Mouse (Mus musculus): ENCODE results near the gene Ehd2. TPM values are rescaled to one million over a fixed set of nuclear protein-coding genes. Genes with fewer than 3 reads are reported as not detected.

Ehd2 gene
- polyA plus RNA-seq, 1 experiment from 2014 or later = 16.3 TPM

- 47% methylated on average over 3 of the region's 3 CpGs for WGBS (ENCODE audit: insufficient replicate concordance)
- H3K36me3 ChIP-seq (ENCODE audit: control insufficient read depth, insufficient read depth, low read length) = peaks cover 2% of the 10 kb centered on the region; the same call in 1 of the 2 replicates
- H3K9ac ChIP-seq (ENCODE audit: low read depth, low read length) = no peak overlapping the region
- no peaks in the 10 kb centered on the region; the same call in 1 of the 2 replicates for H3K4me1 ChIP-seq (ENCODE audit: control insufficient read depth, insufficient read depth, low read length)
- ATAC-seq (replicated peaks; ENCODE audit: insufficient number of reproducible peaks, low FRiP score, low TSS enrichment) = no peak
- H3K4me3 ChIP-seq (ENCODE audit: low read depth, low read length) = no peak overlapping the region
- H3K9me3 ChIP-seq (replicated peaks; ENCODE audit: control insufficient read depth, low read length) = no peaks in the 10 kb centered on the region
- no peak overlapping the region for H3K27ac ChIP-seq (ENCODE audit: low read depth, low read length)
- no peaks in the 10 kb centered on the region for H3K27me3 ChIP-seq (ENCODE audit: control insufficient read depth, insufficient read depth, low read length)
- H3K4me2 ChIP-seq = no peak overlapping the region
Observed at GRCm38 (mm10) chr7:15931635-15932034, 35.7 kb downstream of the Ehd2 start.

DNA sequence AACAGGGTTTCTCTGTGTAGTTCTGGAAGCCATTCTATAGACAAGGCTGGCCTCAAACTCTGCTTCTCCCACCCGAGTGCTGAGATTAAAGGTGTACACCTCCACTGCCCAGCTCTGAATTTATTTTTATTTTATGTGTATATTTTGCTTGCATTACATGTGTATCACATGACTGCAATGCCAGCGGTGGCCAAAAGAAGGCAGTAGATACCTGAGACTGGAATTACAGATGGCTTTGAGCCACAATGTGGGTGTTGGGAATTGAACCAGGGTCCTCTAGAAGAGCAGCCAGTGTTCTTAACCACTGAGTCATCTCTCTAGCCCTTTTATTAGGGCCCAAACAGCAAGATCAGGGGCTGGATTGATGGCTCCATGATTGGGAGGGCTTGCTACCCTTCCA is 36.8 kb downstream of the Ehd2 start:
- H3K4me2 ChIP-seq = no peak overlapping the region
- no peaks in the 10 kb centered on the region; the same call in 1 of the 2 replicates for H3K4me1 ChIP-seq (ENCODE audit: control insufficient read depth, insufficient read depth, low read length)
- WGBS (ENCODE audit: insufficient replicate concordance) = 56% methylated on average over 2 of the region's 2 CpGs
- no peaks in the 10 kb centered on the region for H3K27me3 ChIP-seq (ENCODE audit: control insufficient read depth, insufficient read depth, low read length)
- no peak overlapping the region for H3K4me3 ChIP-seq (ENCODE audit: low read depth, low read length)
- H3K27ac ChIP-seq (ENCODE audit: low read depth, low read length) = no peak overlapping the region
- ATAC-seq (replicated peaks; ENCODE audit: insufficient number of reproducible peaks, low FRiP score, low TSS enrichment) = no peak
- no peak overlapping the region for H3K9ac ChIP-seq (ENCODE audit: low read depth, low read length)
- H3K36me3 ChIP-seq (ENCODE audit: control insufficient read depth, insufficient read depth, low read length) = peaks cover 2% of the 10 kb centered on the region; the same call in 1 of the 2 replicates
- H3K9me3 ChIP-seq (replicated peaks; ENCODE audit: control insufficient read depth, low read length) = no peaks in the 10 kb centered on the region

GRCm38 (mm10) chr7:15929910-15930309 is 37.5 kb downstream of the Ehd2 start:
- Histone ChIP-seq H3K4me1 (ENCODE audit: control insufficient read depth, insufficient read depth, low read length) (no peaks in the 10 kb centered on the region; the same call in 1 of the 2 replicates), H3K4me2 (no peak overlapping the region), H3K4me3 (ENCODE audit: low read depth, low read length) (no peak overlapping the region), H3K9ac (ENCODE audit: low read depth, low read length) (no peak overlapping the region), H3K27me3 (ENCODE audit: control insufficient read depth, insufficient read depth, low read length) (no peaks in the 10 kb centered on the region), H3K36me3 (ENCODE audit: control insufficient read depth, insufficient read depth, low read length) (no peaks in the 10 kb centered on the region; the same call in 1 of the 2 replicates), H3K9me3 (replicated peaks; ENCODE audit: control insufficient read depth, low read length) (no peaks in the 10 kb centered on the region), H3K27ac (ENCODE audit: low read depth, low read length) (no peak overlapping the region)
- 29% methylated on average over 4 of the region's 4 CpGs for WGBS (ENCODE audit: insufficient replicate concordance)
- peak; percentile 47; the same call in 1 of the 2 replicates for ATAC-seq (replicated peaks; ENCODE audit: insufficient number of reproducible peaks, low FRiP score, low TSS enrichment)

DNA sequence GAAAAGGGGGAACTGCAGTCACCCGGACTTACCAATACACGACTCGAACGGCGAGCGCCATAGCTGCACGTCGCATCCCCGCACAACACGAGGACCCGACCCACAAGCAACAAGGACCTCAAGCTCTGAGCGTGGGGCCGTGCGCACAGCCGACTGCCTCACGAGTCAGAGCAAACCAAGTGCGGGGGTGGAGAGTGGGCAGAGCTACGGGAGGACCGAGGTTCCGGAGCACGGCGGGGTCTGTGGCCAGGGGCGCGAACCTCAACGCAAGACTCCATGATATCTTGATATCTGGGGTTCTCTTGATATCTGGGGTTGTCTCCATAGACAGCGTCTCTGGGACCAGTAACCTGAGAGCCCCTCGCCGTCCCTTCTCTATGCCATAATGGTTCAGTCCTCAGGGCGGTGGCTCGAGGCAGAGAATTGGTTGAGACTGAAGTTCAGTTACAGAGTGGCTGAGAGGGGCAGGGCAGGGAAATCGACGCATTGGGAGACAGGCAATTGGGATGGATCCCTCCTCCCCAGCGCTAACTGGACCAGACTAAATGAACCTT is 45.1 kb downstream of the Ehd2 start, which contains the start of gene Selenow:
Gene Selenow (minus strand): TSS at position 183 of the 554 bp plus-strand sequence.
- H3K4me2 ChIP-seq = peak within 1 kb of the TSS; percentile 87
- ATAC-seq (replicated peaks; ENCODE audit: insufficient number of reproducible peaks, low FRiP score, low TSS enrichment) = peak; percentile 91
- WGBS (ENCODE audit: insufficient replicate concordance) = under 1% methylated on average over 33 of the region's 33 CpGs

DNA sequence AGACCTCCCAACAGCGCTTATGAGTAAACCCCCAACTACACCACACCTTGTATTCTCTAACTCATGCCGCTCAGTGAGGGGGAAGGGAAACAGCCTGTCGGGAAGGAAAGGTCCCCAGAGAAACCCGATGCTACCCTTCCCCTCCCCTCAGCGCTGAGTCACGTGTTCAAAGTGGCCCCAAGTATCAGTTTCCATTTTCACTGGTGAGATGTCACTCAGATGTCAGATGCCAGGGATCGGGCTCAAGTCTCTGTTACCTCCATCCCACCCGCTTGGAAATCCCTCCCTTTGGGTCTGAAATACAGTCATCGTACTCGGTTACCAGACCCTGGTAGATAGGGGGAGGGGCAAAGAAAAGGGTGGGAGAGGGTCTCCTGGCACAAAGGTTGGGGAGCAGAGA is 45.6 kb downstream of the Ehd2 start:
- peak overlapping the region; percentile 81 for H3K27ac ChIP-seq (ENCODE audit: low read depth, low read length)
- H3K27me3 ChIP-seq (ENCODE audit: control insufficient read depth, insufficient read depth, low read length) = no peaks in the 10 kb centered on the region
- H3K4me3 ChIP-seq (ENCODE audit: low read depth, low read length) = peak overlapping the region; percentile 81
- H3K9me3 ChIP-seq (replicated peaks; ENCODE audit: control insufficient read depth, low read length) = no peaks in the 10 kb centered on the region
- H3K4me2 ChIP-seq = peak overlapping the region; percentile 87
- H3K36me3 ChIP-seq (ENCODE audit: control insufficient read depth, insufficient read depth, low read length) = peaks cover 23% of the 10 kb centered on the region
- H3K4me1 ChIP-seq (ENCODE audit: control insufficient read depth, insufficient read depth, low read length) = peaks cover 14% of the 10 kb centered on the region
- ATAC-seq (replicated peaks; ENCODE audit: insufficient number of reproducible peaks, low FRiP score, low TSS enrichment) = peak; percentile 62
- peak overlapping the region; percentile 89 for H3K9ac ChIP-seq (ENCODE audit: low read depth, low read length)
- 2% methylated on average over 10 of the region's 10 CpGs for WGBS (ENCODE audit: insufficient replicate concordance)

More for the DNA sequence above, 45.1 kb downstream of the Ehd2 start, which contains the start of gene Selenow:
- H3K4me3 ChIP-seq (ENCODE audit: low read depth, low read length) = peak within 1 kb of the TSS; percentile 81
- peak within 1 kb of the TSS; percentile 89 for H3K9ac ChIP-seq (ENCODE audit: low read depth, low read length)
- peak within 1 kb of the TSS; percentile 81 for H3K27ac ChIP-seq (ENCODE audit: low read depth, low read length)
- H3K36me3 ChIP-seq (ENCODE audit: control insufficient read depth, insufficient read depth, low read length) = peaks cover 19% of the 10 kb centered on the region
- peaks cover 14% of the 10 kb centered on the region for H3K4me1 ChIP-seq (ENCODE audit: control insufficient read depth, insufficient read depth, low read length)
- H3K9me3 ChIP-seq (replicated peaks; ENCODE audit: control insufficient read depth, low read length) = no peaks in the 10 kb centered on the region
- no peaks in the 10 kb centered on the region for H3K27me3 ChIP-seq (ENCODE audit: control insufficient read depth, insufficient read depth, low read length)

DNA sequence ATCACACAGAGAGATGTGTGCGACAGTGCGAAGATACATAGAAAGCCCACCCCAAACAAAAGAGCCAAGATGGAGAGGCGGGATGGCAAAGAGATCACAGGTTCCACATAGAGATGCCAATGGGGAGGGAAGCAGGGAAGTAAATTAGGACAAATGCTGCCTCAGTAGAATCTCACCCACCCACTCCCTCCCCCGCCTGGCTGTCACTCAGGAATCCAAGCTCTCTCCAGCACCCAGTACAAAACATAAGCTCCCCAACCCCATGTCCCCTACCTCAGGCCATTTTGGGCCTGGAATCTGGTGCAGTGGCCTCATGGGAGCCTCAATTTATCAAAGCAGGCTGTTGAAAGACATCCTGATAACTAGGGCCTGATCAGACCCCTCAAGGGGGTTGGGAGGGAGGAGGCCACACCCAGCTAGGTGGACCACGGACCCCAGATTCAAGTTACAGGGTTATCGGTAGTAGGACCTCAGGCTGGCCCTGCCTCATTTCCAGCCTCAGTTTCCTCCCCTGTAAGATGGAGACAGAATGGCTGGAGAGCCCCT is 46.6 kb downstream of the Ehd2 start:
- peaks cover 23% of the 10 kb centered on the region for H3K36me3 ChIP-seq (ENCODE audit: control insufficient read depth, insufficient read depth, low read length)
- peaks cover 14% of the 10 kb centered on the region for H3K4me1 ChIP-seq (ENCODE audit: control insufficient read depth, insufficient read depth, low read length)
- 66% methylated on average over 6 of the region's 6 CpGs for WGBS (ENCODE audit: insufficient replicate concordance)
- H3K9ac ChIP-seq (ENCODE audit: low read depth, low read length) = peak overlapping the region; percentile 89; the same call in 1 of the 2 replicates
- no peaks in the 10 kb centered on the region for H3K9me3 ChIP-seq (replicated peaks; ENCODE audit: control insufficient read depth, low read length)
- H3K27me3 ChIP-seq (ENCODE audit: control insufficient read depth, insufficient read depth, low read length) = no peaks in the 10 kb centered on the region
- peak overlapping the region; percentile 81 for H3K4me3 ChIP-seq (ENCODE audit: low read depth, low read length)
- no peak for ATAC-seq (replicated peaks; ENCODE audit: insufficient number of reproducible peaks, low FRiP score, low TSS enrichment)
- H3K27ac ChIP-seq (ENCODE audit: low read depth, low read length) = no peak overlapping the region
- peak overlapping the region; percentile 87 for H3K4me2 ChIP-seq

- H3K4me2 ChIP-seq = peak overlapping the region; percentile 87
- no peak for ATAC-seq (replicated peaks; ENCODE audit: insufficient number of reproducible peaks, low FRiP score, low TSS enrichment)
- WGBS (ENCODE audit: insufficient replicate concordance) = 87% methylated on average over 9 of the region's 9 CpGs
- H3K9me3 ChIP-seq (replicated peaks; ENCODE audit: control insufficient read depth, low read length) = no peaks in the 10 kb centered on the region
- H3K4me3 ChIP-seq (ENCODE audit: low read depth, low read length) = peak overlapping the region; percentile 81; the same call in 1 of the 2 replicates
- peaks cover 14% of the 10 kb centered on the region for H3K4me1 ChIP-seq (ENCODE audit: control insufficient read depth, insufficient read depth, low read length)
- H3K36me3 ChIP-seq (ENCODE audit: control insufficient read depth, insufficient read depth, low read length) = peaks cover 23% of the 10 kb centered on the region
- no peaks in the 10 kb centered on the region for H3K27me3 ChIP-seq (ENCODE audit: control insufficient read depth, insufficient read depth, low read length)
- H3K9ac ChIP-seq (ENCODE audit: low read depth, low read length) = no peak overlapping the region
- H3K27ac ChIP-seq (ENCODE audit: low read depth, low read length) = no peak overlapping the region
Observed at GRCm38 (mm10) chr7:15919947-15920346, 47.4 kb downstream of the Ehd2 start.

DNA sequence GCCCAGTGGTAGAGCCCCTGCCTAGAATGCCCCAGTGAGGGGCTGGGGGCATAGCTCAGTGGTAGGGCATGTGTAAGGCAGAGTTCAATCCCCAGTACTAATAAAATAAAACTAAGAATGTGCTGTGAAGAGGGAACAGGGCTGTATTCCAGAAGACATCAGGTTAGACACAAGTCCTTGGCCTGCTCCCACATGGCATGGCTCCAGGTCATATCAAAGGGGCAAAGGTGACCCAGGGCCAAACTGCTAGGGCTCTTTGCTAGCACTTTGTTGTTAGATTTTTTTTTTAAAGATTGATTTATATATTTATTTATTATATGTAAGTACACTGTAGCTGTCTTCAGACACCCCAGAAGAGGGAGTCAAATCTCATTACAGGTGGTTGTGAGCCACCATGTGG is 49.0 kb downstream of the Ehd2 start:
- no peak overlapping the region for H3K9ac ChIP-seq (ENCODE audit: low read depth, low read length)
- H3K27me3 ChIP-seq (ENCODE audit: control insufficient read depth, insufficient read depth, low read length) = no peaks in the 10 kb centered on the region
- H3K9me3 ChIP-seq (replicated peaks; ENCODE audit: control insufficient read depth, low read length) = no peaks in the 10 kb centered on the region
- peaks cover 23% of the 10 kb centered on the region for H3K36me3 ChIP-seq (ENCODE audit: control insufficient read depth, insufficient read depth, low read length)
- no peak for ATAC-seq (replicated peaks; ENCODE audit: insufficient number of reproducible peaks, low FRiP score, low TSS enrichment)
- H3K4me1 ChIP-seq (ENCODE audit: control insufficient read depth, insufficient read depth, low read length) = peaks cover 14% of the 10 kb centered on the region
- H3K27ac ChIP-seq (ENCODE audit: low read depth, low read length) = no peak overlapping the region
- no peak overlapping the region for H3K4me2 ChIP-seq
- H3K4me3 ChIP-seq (ENCODE audit: low read depth, low read length) = no peak overlapping the region

DNA sequence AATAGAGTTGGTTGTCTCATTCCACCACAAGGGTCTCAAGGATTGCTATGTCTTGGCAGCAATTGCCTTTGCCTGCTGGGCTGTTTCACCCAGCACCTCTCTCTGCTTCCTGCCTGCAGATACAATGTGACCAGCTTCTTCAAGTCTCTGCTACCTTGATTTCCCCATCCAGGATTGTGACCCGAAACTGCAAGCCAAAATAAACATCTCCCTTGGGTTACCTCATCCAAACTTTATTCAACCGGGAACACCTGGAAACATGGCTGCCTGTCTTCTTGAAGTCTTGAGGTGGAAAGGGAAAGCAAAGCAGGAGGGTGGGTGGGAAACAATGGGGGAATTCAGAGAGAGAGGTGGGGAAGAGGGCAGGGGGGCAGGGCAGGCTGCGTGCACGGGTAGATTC is 50.4 kb downstream of the Ehd2 start:
- H3K9me3 ChIP-seq (replicated peaks; ENCODE audit: control insufficient read depth, low read length) = no peaks in the 10 kb centered on the region
- H3K27me3 ChIP-seq (ENCODE audit: control insufficient read depth, insufficient read depth, low read length) = no peaks in the 10 kb centered on the region
- 85% methylated on average over 4 of the region's 4 CpGs for WGBS (ENCODE audit: insufficient replicate concordance)
- no peak overlapping the region for H3K4me3 ChIP-seq (ENCODE audit: low read depth, low read length)
- no peak overlapping the region for H3K4me2 ChIP-seq
- ATAC-seq (replicated peaks; ENCODE audit: insufficient number of reproducible peaks, low FRiP score, low TSS enrichment) = no peak
- peaks cover 14% of the 10 kb centered on the region for H3K4me1 ChIP-seq (ENCODE audit: control insufficient read depth, insufficient read depth, low read length)
- no peak overlapping the region for H3K9ac ChIP-seq (ENCODE audit: low read depth, low read length)
- no peak overlapping the region for H3K27ac ChIP-seq (ENCODE audit: low read depth, low read length)
- peaks cover 23% of the 10 kb centered on the region for H3K36me3 ChIP-seq (ENCODE audit: control insufficient read depth, insufficient read depth, low read length)

Data from heart, embryonic 11.5 days (tissue).